Mouse (Mus musculus) left cerebral cortex, adult 11 months (tissue): Measurements from ENCODE around the gene Rdh8.

Experiments used
- DNase-seq: peaks from one replicate; pipeline ENCODE4 v3.0.0; 2022; ENCODE audit warnings: low spot score

The Rdh8 gene

GRCm38 (mm10) chr9:20837184-20837947 is 19.1 kb downstream of the Rdh8 start:
- DNase-seq, result no peak

GRCm38 (mm10) chr9:20838931-20839330 is 20.6 kb downstream of the Rdh8 start:
- no peak for DNase-seq

- DNase-seq, result no peak
These were observed 23.9 kb downstream of the Rdh8 start for GRCm38 (mm10) chr9:20842211-20842610.

DNA sequence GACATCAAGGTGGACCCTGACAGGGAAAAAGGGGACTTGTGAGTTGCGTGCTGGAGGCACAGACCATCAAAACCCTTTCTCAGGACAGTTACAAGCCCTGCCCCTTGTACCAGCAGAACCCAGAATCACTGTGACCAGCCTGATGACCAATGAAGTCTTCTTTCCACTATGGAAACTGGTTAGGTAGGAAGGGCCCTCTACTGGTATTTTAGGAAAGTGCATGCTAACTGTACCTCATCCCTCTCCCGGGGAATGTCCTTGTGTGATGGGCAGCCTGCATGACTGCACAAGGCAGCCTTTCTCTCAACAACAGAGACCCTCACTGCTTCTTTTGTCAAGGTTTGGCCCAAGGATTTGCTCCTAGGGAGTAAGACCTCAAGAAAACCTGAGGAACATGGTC is 24.4 kb downstream of the Rdh8 start:
- no peak for DNase-seq

- no peak for DNase-seq
These were observed 31.9 kb downstream of the Rdh8 start for GRCm38 (mm10) chr9:20850179-20850578.

- DNase-seq, result no peak
These were observed 38.8 kb downstream of the Rdh8 start for GRCm38 (mm10) chr9:20857131-20857530.

DNA sequence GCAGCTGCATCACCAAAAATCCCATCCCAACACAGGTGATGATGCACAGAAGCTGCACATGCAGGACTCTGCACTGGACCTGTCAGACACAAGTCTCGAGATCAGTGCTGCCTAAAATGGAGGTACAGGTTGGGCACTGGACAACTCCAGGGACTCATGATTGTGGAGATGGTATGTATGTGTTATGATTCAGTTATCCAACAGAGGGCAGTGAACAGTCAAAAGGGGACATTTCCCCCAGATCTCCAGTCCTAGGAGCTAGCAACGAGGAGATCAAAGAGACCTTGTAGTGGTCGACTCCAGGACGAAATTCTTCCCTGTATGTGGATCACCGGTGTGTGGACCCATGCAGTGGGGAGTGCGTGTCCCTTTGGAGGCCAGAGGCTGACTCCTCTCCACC is 41.6 kb downstream of the Rdh8 start:
- DNase-seq, result no peak

DNA sequence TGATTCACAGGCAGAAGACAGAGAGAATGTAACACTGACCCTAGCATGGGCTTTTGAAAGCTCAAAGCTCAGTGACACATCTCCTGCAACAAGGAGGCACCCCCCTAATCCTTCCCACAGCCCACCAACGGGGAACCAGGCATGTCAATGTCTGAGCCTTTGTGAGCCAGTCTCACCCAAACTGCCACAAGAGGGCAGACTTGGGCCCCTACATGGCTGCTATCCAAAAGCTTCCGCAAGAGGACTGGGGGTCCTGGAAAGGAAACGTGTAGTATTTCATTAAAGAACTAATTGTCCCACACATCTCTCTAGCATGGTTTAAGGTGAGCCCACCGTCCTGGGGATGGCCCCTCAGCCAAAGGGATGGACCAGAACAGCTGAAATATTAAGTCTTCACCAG is 43.5 kb downstream of the Rdh8 start:
- no peak for DNase-seq

GRCm38 (mm10) chr9:20862225-20862624 is 43.9 kb downstream of the Rdh8 start:
- no peak for DNase-seq

DNA sequence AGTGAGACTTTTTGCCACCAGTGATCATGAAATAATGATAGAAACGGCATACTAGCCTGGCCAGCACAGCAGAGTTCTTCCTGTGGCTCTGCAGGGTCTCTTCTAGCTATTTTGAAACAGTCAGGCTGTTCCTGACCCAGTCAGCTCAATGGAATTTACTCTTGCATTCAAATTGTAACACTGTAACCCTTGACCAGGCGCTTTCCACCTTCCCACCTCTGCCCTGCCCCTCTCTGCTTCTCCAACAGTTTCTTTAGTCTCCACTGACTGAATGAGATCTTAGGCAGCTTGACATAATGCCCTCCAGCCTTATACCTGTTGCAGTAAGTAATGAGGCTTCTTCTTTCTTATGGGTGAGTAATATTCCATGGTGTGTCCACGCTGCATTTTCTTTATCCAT is 48.6 kb downstream of the Rdh8 start:
- DNase-seq, result no peak

- no peak for DNase-seq
These were observed 50.2 kb downstream of the Rdh8 start, which contains the start of gene A230050P20Rik for GRCm38 (mm10) chr9:20868448-20869001. Gene A230050P20Rik, plus strand, starts transcription at chr9:20868642.

DNA sequence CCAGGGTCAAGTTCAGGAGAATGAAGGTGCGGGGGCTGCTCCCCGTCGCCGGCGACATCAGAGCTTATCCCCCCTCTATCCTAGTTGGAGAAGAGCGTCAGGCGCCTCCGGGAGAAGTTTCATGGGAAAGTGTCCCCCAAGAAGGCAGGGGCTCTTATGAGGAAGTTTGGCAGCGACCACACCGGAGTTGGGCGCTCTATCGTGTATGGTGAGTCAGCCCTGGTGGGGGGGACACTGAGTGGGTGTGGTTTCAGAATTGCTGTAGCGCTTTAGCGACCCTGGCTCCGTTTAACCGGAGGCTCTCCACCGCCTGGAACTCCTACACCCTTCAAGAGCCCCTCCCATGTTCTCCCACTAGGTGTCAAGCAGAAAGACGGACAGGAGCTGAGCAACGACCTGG is 50.9 kb downstream of the Rdh8 start:
- no peak for DNase-seq

DNA sequence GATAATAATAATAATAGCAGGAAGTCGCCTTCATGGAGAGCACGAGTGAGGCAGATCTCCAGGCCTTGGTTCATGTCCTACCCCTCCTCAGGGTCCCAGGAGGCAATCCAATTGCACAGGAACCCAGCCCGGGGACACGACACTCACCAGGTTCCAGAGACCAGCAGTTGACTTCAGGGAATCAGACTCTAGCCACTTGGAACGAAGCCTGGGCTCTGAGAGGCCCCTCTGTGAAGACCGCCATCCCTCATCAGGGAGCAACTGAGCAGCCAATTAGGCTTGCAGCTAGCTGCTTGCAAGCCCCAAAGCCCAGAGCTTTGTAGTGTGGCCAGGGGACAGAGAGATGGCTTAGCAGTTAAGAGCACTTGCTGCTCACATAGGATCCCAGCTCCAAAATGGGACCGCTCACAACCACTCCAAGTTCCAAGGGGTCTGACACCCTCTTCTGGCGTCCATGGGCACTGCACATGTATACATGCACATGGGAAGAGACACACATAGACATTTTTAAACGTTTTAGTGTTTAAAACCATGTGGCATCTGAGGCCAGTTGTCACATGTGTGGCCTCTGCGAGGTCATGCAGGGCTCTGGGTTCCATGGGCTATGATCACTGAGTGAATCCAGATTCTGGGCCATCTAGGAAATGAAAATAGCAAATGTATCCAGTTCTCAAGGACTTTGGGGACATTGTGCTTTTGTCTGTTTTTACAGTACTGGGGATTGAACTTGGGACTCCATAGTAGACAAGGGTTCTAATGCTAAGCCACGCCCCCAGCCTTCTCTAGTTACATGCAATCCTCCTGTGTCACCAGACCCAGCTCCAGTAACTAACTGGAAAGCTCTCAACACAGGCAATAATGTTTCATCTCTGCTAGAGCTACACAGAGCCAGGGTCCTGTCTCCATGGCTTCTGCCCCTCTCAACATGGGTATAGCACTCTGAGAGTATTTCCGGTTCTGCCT is 52.2 kb downstream of the Rdh8 start:
- DNase-seq, result no peak

GRCm38 (mm10) chr9:20872991-20873390 is 54.7 kb downstream of the Rdh8 start:
- no peak for DNase-seq

DNA sequence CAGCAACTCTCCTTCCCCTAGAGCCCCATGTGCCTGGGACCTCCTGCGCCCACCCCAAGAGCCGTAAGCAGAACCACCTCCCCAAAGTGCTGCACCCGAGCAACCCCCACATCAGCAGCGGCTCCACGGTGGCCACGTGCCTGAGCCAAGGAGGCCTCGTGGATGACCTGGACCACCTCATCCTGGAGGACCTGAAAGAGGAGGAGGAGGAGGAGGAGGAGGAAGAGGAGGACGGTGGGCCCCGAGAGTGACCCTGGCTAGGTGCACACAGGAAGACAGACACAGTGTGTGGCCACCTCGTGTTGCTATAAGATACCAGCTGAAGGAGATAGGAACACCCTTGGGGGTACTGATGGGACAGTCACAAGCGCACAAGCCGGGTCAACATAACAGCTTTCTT is 55.2 kb downstream of the Rdh8 start:
- no peak for DNase-seq

GRCm38 (mm10) chr9:20875021-20875790 is 56.9 kb downstream of the Rdh8 start:
- no peak for DNase-seq
